Mouse (Mus musculus) right cerebral cortex, postnatal 4 days (tissue): ENCODE results near the gene Lhfpl2.
A peak's percentile ranks its signal among the peaks of the same experiment; 100 is the strongest.
"Not testable (repeated sequence)": the region's sequence is repeated elsewhere in the genome, so short reads cannot be mapped to it uniquely, and the experiment has no call there.

Experiments
- DNase-seq: peaks from one replicate; pipeline ENCODE4 v3.0.0-alpha.2; 2022

The Lhfpl2 gene

DNA sequence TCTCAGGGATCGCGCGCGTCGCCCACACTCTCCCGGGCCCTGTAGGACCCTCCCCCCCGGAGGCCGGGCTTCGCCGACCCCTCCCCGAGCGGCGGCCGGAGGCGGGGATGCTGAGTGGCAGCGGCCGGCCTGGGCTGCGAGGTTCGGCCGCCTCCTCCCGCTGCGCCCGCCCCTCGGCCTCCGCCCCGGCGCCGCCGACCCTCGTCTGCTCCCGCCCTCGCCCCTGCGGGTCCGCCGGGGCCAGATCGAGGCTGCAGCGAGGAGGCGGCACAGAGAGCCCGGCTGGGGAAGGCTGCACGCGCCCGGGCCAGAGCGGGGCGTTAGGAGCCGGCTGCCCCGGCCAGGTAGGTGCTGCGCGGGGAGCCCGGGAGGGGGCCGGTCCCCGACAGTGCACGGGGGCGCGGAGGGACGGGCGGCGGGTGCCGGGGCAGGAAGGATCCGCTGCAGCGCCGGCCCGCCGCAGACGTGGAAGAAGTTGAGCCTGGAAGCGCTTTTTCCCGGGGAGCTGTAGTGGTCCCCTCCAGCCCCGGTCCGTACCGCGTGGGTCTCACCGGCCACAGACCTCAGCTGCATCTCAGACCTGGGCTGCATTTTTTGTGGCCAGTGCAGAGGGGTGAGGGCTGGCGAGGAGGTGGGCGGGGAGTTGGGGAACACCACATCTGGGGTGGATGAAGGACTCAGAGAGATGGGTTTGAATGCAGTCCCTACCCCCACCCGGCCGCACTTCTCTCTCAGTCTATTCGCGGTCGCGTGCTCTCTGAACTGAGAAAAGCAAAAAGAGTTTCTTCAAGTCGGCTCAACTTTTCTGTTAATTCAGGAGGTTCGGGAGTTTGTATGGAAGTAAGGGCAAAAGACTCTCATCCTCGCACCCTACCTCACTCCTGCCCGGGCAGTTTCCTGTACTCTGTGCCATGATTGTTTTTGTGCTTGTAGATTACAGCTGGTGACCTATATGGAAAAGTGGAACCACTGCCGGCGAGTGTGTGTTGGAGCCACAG is at the start of gene Lhfpl2:
TSS of gene Lhfpl2 (plus strand) at position 234 of the 998 bp plus-strand sequence.
- DNase-seq, result peak; percentile 51

DNA sequence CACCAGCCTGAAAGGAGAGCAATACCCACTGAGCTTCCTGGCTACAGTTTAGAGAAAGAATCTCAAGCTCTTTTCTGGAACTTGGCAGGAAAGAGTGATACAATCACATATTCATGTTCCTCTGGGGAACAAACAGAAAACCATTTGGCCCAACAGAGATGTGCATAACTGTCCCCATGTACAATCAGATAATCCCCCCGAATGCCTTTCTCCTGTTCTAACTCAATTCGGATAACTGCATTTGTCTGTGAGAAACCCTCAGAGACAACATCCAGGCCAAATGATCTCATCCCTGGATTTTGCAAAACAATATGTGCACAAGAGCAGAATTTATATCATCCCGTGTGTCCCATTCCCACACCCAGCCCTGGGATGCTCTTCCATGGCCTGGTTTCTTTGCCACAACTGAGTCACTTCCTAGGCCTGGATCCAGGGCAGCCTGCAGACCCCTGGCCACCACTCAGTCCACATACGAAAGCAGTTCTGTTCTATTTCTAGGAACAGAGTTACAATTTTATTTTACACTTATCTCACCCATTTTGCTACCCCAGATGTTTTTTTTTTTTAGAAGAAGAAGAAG is 45.5 kb upstream of the Lhfpl2 start:
- no peak for DNase-seq

DNA sequence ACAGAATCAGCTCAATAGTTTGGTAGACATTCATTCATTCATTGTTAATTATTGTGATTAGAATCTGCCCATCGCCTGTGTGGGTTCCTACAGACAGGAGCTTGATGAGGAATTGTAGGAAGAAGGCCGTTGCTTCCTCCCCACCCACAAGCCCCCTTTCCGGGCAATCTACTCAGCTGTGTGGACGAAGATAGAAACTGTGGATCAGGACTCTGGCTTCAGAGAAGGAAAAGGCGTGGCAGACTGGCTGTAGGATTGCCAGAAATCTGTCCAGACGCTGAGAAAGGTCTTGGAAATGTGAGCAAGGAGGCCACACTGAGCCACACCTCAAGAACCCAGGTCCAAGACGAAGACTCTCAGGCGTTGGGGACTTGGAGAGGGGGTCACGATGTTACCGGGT is 43.6 kb upstream of the Lhfpl2 start:
- no peak for DNase-seq

DNA sequence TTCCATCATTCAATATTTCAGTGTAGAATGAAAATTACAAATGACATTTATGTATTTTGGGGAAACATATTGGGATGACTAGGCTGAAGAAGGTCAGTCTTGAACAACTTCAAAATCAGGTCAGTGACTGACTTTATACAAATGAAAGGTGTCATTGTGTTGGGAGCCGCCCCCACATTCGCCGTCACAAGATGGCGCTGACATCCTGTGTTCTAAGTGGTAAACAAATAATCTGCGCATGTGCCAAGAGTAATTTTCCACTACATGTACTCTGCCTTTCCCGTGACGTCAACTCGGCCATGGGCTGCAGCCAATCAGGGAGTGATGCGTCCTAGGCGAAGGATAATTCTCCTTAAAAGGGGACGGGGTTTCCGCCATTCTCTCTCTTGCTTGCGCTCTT is 33.0 kb upstream of the Lhfpl2 start:
- not testable (repeated sequence) for DNase-seq

DNA sequence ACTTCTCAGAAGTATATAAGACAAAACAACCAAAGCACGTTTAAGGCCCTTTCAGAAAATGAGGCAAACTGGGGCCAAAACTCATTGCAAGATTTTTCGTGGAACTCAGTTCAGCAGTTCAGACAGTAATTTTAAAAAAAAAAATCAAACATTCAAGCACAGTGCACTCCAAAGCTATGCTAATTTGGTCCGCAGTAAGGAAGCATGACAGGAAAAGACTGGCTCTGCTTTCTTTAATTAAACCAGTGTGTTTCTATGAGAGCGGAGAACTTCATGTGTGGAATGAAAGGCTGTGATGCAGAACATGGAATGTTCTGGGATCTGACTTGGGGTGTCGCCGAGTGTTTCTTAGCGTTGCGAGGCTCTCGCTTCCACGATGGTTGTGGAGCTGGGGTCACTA is 28.4 kb upstream of the Lhfpl2 start:
- no peak for DNase-seq

DNA sequence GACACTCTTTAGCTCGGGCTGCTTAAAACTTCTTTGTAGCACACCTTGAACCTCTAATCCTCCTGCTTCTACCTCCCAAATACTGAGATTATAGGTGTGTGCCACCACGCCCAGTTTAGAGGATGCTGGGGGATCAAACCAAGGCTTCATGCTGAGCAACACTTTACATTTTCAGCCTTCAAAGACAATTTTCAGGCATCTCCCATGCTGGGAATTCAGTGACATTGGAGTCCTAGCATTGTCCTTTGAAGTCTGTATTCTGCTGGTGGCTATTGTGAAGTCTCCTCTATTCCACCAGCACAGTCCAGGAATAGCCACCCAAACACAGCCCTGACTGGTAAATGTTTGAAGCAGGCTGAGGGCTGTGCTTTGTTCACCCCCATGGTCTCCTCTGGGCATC is 27.0 kb upstream of the Lhfpl2 start:
- no peak for DNase-seq

DNA sequence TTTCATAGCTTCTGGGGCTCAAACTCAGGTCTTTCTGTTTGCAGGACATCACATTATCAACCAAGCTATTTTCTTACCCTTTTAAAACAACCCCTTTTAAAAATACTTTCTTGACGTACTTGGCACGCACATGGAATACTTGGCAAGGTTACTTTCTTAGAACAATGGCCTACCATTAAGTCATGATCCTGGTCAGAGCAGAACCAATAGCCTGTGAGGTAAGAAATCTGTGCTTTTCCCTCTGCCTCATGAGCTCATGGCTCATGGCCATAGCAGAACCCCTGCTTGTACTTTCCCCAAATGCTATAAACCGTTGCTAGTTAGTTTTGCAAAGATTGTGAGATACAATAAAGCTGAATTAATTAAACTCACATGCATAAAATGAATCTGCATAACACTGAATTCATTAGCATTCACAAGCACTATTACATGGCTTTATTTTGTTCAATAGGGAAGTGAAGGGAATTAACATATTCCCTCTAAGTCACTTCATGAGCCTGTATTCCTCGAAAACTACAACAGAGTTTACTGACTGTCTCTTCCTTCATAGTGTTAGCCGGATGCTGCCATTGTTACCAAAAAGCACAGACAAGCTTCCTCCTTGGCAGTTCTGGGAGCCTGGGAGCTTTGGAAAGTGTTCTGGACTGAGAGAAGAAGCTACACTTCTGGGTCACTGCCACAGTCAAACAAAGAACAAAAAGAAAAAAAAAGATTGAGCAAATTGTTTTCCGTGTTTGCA is 20.1 kb upstream of the Lhfpl2 start:
- no peak for DNase-seq

DNA sequence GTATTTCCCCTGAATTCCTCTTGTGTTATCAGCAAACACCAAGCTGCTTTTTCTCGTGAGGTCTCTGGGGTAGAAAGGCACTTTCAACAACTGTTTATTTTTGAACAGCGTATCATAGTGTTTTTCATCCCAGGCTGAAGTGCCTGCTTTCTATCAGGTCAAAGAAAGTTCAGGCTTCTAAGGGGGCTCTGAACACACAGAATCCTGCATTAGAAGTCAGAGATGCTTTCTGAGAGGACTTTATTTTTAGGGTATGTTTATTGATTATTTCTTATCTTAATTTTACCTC is 19.6 kb upstream of the Lhfpl2 start:
- DNase-seq, result no peak

DNA sequence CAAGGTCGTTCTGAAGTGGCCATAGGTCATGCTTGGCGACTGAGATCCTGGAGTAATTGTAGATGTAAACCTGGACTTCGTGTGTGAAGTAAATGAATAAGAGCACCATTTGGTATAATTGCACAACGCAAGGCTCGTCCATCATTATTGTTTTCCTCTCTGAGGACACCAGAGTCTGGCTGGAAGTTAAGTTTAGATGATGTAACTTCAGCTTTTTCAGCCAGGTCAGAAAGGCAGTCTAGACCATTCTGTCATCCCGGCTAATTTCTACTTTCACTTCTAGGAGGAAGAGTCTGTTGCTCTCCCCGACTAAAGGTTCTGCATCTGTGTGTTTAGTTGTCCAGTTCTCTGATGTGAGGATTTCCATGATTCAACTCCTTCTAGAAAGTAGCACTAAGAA is 7.6 kb upstream of the Lhfpl2 start:
- DNase-seq, result no peak

DNA sequence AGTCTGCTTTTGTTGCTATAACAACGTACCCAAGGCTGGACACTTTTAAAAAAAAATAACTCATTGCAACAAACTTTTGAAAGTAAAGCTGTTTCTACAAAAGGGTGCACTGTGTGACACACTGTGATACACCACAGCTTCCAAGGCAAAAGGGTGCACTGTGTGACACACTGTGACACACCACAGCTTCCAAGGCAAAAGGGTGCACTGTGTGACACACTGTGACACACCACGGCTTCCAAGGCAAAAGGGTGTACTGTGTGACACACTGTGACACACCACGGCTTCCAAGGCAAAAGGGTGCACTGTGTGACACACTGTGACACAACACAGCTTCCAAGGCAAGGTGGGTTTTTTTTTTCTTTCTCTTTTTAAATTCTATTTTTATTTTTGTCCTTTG is 6.8 kb upstream of the Lhfpl2 start:
- no peak for DNase-seq

DNA sequence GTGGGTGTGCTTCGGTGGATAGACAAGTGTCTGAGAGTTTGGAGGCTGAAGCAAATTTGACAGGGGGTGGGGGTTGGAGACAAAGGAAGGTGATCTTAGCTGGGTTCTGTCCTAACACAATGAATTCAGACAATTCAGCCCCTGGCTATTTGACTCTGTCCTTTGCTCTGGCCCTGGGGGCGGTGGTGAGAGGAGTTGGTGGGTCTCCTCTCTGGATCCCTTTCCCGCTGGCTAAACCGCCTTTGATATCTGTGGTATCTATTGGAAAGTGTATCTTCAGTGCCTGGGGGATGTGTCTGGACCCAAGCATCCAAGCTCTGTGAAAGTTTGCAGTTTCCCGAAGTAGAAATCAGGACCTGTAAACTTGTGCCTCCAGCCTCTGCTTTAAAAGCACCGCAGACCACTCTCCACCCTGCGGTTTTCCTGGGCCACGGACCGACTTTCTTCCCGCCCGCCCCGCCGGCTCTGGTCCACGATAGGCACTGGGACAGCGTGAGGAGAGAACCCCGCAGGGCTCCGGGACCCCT is 497 bp upstream of the Lhfpl2 start:
- DNase-seq, result no peak

DNA sequence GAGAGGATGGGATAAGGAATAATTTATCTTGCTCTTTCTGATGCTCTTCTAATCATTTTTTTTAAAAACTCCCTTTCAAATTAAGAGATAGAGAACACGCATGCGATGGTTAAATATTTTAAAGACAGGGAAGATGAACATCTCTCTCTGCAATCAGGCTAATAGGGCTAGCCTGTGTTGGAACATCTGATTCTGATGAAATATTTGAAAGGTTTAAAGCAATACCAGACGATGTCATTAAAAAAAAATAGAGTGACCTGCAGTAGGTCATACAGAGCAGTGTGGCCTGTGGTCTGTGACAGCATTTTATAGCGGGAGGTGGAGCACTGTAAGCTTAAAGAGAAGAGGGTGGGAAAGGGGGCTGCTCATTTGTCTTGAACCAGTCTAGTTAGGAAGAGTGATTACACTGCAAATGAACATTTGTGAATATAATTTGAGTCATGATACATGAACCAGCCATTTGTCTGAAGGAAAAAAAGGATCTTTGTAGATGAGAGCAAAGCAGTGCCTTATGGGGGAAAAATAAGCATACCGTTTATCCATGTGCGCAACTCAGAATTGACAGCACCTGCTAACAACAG is 1.1 kb downstream of the Lhfpl2 start:
- DNase-seq, result no peak

DNA sequence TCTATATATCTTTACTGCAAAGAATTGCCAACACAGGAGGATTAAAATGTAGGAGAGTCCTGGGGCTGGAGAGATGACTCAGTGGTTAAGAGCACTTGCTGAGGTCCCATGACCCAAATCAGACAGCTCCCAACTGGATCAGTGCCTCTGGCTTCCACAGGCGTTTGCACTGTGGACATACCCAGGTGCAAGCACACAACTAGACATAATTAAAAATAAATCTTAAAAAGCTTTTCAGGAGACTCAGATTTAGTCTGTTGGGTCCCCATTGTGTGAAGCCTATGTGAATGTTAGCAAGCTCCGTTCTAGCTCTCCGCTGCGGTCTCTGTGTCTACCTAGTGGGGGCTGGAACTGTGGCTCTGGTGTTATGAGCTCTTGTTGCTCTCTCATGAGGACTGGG is 1.8 kb downstream of the Lhfpl2 start:
- DNase-seq, result no peak

DNA sequence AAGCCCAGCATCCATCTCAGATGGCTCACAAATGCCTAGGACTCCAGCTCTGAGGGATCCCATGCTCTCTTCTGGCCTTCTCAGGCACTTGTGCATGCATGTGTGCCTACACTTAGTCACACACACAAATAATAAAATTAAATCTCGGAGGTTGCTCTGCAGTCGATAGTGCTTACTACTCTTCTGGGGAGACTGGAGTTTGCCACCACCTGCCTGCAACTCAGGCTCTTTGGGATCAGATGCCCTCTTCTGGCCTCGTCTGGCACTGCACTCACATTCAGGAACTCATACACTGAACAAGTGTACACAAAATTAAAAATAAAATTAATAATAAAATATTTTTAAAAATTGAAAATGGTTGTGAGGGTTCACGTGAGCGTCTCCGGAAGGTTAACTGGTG is 2.2 kb downstream of the Lhfpl2 start:
- peak; percentile 33 for DNase-seq

DNA sequence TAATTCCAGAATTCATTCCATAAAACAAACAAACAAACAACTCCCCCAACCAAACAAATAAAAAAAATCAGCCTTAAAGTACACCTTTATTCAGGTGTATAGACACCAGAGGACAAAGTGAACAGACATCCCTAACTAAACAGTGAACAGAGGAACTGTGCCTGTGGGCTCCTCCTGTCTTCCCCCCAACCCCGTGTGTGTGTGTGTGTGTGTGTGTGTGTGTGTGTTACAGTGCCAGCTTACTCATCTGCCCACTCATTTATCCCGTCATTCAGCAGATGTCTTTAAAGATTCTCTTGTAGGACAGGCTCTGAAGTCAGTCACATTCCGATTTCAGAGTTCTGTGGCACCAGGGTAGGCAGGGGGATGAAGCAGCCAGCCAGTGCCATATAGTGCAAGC is 2.9 kb downstream of the Lhfpl2 start:
- no peak for DNase-seq

DNA sequence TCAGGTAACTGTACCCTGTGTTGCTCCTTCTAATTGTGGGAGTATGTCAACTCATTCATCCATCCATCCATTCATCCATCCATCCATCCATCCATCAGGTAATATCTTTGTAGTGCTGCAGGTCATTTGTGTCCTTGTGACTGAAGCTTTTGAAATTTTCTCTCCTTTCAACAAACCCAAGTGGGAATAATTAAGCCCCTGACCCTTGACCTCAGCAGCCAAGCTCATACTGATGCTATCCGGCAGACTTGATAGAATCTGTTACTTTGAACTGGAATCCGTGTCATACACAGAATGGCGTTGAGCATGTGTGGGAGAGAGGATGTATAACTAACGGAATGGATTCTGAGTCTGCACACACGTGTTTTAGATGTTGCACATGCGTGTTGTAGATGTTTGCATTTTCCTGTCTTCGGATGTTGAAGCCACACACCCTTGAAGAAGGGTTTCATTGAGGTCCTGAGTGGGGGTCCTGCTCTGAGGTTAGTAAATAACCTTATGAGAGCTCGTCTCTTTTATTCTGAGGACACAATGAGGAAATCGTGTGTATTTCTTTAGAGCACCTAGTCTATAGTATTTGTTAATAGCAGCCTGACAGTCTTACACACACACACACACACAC is 3.8 kb downstream of the Lhfpl2 start:
- no peak for DNase-seq

DNA sequence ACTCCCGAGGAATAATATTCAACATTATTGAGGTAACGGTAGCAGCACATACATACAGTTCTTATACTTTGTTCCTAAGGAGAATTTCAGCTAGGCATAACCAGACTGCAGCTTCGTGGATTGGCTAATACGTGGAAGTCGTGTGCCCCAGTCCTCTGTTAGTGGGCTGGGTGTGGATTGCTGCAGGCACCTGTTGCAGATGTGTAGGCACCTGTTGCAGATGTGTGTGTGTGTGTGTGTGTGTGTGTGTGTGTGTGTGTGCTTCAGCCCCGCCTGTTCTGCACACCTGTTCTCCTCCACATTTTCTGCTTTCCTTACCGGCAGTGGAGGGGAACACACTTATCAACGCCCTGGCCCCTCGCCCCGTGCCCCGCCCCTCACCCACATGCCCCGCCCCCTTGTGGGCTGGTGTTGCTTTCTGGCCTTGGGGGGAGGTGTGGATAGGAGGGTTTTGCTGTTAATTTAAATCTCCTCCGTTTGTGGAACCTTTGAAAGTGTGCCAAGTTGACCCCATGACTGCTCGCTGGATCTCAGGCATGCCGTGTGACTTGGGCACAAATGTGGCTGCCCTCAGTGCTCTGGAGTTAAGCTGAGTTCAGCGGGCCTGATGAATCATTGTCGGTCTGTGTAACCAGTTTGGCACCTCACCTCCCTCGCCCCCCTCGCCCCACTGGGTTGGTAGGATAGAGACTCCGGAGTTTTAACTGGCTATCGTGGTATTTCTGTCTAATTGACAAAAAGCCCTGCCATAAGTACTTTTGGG is 4.9 kb downstream of the Lhfpl2 start:
- no peak for DNase-seq

DNA sequence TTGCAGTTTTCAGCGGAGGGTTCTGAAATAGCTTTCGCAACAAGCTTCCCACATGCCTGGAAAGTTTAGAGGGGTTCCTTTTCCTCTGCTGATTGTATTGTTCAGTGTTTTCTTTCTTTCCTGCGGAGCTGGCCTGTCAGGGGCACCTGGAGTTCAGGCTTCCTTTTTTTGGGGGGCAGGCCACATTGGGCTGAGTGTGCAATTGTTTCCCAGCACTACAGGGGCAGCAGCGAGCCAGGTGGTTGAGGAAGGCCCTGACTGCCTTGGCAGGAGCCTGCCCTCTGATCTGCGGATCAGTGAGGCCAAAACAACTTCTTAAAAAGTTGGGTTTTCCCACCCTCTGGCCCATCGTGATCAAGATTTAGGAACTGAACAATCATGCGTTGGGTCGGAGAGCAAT is 5.6 kb downstream of the Lhfpl2 start:
- no peak for DNase-seq

DNA sequence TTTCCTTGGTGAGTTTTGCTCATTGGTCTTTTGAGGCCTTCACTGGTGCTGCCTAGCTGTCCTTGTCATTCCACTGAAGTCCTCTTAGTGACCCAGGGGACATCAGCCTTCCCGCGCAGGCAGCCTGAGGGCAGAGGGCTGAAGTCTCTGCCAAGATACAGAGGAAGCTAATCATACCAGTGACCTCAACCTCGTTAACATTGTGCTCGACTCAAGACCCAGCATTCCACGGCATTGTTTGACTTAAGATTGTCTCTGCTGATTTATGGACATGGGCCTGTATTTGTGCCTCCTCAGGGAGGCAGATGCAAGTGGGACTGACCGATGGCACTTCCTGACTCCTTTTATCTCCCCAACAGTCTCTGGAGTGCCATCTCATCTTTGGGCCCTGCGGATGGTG is 7.0 kb downstream of the Lhfpl2 start:
- no peak for DNase-seq

DNA sequence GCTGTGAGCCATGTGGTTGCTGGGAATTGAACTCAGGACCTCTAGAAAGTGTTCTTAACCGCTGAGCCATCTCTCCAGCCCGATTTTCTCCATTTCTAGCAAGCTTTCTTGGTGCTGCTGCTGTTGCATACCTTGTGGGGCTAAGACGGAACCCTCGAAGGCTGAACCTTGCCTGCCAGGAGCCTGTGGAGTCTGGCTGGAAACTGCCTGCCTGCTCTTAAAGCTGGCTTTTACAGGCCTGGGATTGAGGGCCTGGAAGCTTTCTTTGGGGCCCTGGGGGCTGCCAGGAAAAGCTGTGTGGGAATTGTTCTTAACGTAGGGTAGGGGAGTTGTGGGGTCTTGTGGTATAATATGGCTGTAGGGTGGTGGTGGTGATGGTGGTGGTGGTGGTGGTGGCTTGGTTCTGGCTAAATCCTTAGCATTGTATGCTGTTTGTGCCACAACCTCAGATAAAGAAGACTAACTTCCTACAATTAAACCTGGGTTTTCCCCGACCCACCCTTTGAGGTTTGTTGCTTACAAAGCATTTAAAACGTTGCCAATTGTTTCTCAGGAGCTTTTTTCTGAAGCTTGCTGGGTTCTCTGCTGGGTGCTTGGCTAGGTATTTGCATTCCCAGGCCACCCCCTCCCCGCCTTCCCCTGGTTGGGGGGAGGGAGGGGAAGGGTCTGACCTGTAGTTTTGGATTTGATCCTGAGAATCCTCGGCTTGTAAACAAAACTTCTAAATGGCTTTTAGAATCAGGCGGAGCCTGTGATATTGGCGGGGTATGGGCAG is 7.9 kb downstream of the Lhfpl2 start:
- DNase-seq, result no peak

DNA sequence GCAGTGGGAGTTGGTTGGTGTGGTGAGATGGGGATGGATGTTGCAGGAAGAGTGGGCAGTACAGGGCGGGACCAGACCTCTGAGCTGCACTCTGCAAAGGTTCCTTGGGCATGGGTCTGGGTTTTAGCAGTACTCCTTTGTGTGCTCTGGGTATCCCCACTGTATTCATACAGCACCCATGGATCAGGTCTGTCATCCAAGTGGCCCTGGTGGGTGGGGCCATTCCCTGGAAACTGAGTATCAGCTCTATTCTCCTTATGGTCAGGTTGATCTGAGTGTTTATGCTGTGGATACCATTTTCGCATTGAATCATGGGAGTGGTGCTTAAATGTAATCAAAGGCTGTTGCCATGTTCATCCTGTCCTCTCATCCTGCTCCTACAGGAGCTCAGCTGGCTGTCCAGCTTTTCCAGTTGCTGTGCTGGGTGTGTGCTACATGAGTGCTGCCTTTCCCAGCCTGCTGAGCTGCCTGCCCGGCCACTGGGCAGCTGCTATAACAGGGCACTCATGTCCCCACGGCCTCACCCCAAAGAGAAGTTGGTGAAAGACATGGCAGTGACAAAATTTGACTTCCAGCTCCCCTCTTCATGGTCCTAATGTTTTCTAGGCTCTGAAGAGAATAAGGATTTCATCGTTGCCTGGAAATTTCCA is 9.2 kb downstream of the Lhfpl2 start:
- DNase-seq, result no peak
